19 mouse cellular contexts compared by ENCODE assay signal in the genomic region with DNA sequence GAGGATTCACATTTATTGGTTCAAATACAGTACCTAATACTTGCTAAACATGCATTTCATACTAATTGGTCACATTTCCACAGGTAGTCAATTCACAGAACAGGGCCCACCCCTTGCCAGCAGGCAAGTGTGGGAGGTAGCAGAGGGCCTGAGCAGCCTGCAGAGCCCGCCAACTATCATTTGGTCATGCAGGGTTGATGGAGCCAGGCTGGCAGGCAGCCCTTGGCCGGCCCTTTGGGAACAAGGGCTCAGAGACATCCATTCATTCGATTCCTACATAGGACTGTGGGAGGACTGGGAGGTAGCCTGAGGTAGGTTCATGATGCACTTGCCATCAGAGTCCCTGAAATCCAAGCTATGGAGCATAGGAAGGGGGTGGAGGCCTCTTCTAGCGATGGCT. TPM values are rescaled to one million over a fixed set of nuclear protein-coding genes. Genes with fewer than 3 reads are reported as not detected.
DNase-seq lines count a peak whose midpoint lies in the region; ATAC-seq lines count a peak whose summit lies in the region.
"Had no signal": no experiment of that assay in that cellular context is flagged by ENCODE, and none has a peak within 500 bp of the region (broad histone marks: within the 10 kb centered on the region; RNA-seq: fewer than 3 reads in every experiment).

No protein-coding gene starts in this region.

- ATAC-seq in frontal cortex, adult (ENCODE audit: low TSS enrichment), result 0 out of 2 replicates have a peak, but pooled peaks have one; percentile 20
- ATAC-seq: forebrain, embryonic 16.5 days; inflammation-experienced regulatory T-cells, adult 6 months had no signal

- intact Hi-C loops in left cerebral cortex, postnatal 4 days (cut with DNase I), result no loop called here

- no peak for DNase-seq in frontal cortex, postnatal 25 days (ENCODE audit: low spot score in 2 of 2)
- DNase-seq in left cerebral cortex, postnatal 4 days, result peak; percentile 84
- DNase-seq in left cerebral cortex, adult 18-20 months (ENCODE audit: low spot score in 2 of 2), result no peak
- peak; percentile 64 to 68 for DNase-seq in cerebellum, postnatal 25 days
- DNase-seq in adrenal gland, adult 2 months, result no peak
- no peak for DNase-seq in urinary bladder, postnatal 25 days (ENCODE audit: low spot score)
- DNase-seq: adrenal gland, adult 8-10 months; B cell, adult 2 months; heart, postnatal 4 days; kidney, adult 18-20 months; kidney, postnatal 4 days; lung, postnatal 4 days had no signal

RNA-seq across cellular contexts. Expression of a gene that starts 9.0 kb away (rescaled TPM):
- total RNA-seq in left cerebral cortex, postnatal 4 days (2021), result under 1 TPM in 1 of 2 experiments, not detected in 1; 0.14 TPM
- not detected for total RNA-seq in left cerebral cortex, adult 18-20 months (2021)
- 100 to 1,000 TPM; 302 to 765 TPM for total RNA-seq in adrenal gland, adult 2 months (2021)
- 836 and 1,436 TPM in 2 replicates for polyA plus RNA-seq in adrenal gland, adult 2 months (2012; rRNA removed)
- total RNA-seq: left cerebral cortex, postnatal 25 days; megakaryocyte-erythroid progenitor cell, adult 5-6 weeks had no signal
- polyA plus RNA-seq: heart, embryonic 16.5 days; inflammation-experienced regulatory T-cells, adult 6 months; liver, embryonic 14.5 days had no signal

Comparison
In these comparisons a context has a peak if more than half of its experiments do, and no peak if none do; other contexts are left out.
1. DNase-seq: peak in left cerebral cortex, postnatal 4 days (single experiment) and cerebellum, postnatal 25 days (2 of 2); none in frontal cortex, postnatal 25 days (0 of 2), left cerebral cortex, adult 18-20 months (0 of 2), adrenal gland, adult 2 months (single experiment) and urinary bladder, postnatal 25 days (single experiment).
2. RNA of a gene that starts 9.0 kb away (total RNA-seq): 302 to 765 TPM in adrenal gland, adult 2 months; 0.14 TPM in left cerebral cortex, postnatal 4 days and not detected in left cerebral cortex, adult 18-20 months; every median in the first group is over 100 times any median in the second.